Mouse (Mus musculus): Measurements from ENCODE around the gene Kif1b.

DNA sequence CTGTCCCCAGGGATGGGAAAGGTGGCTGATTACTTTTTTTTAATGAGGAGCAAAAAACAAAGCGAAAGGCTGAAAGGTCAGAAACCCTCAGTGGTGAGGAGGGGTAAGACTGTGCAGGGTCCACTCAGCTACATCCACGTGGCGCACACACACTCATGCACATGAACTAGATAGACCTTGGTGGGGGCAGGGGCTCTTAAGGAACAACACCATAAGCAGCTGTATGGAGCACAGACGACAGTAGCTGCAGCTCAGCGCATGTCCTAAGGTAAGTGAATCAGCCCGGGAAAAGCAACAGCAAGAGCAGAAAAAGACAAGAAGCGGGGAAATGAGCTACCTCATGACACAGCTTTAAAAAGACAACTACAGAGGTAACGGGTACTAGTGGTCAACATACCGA lies 44.3 kb downstream of the Kif1b start:
- TF ChIP-seq CTCF (IDR thresholded peaks at IDR 0.05; ENCODE audit: extremely low read depth, insufficient read length, insufficient replicate concordance, low read depth, low read length) (no peak), POLR2A (IDR thresholded peaks at IDR 0.05; ENCODE audit: low read depth, low read length) (no peak)
